Mouse (Mus musculus) lung, postnatal 0 days (tissue): ENCODE results near the gene Gm3646.

ENCODE experiments used
- CTCF ChIP-seq: IDR thresholded peaks from 2 replicates; pipeline ENCODE4 v1.5.1; 2016; ENCODE audit warnings: antibody characterized with exemption, mild to moderate bottlenecking
- EP300 ChIP-seq: IDR thresholded peaks from 2 replicates; pipeline ENCODE4 v1.6.1; 2016; ENCODE audit warnings: antibody characterized with exemption, mild to moderate bottlenecking, control low read depth

- no peak for TF ChIP-seq EP300
- TF ChIP-seq CTCF: no peak
These were observed 44.9 kb downstream of the Gm3646 start for GRCm38 (mm10) chr1:39760181-39760715.
